Mouse (Mus musculus) bone marrow macrophage, adult 2 months (primary cell): ENCODE results near the gene Tbc1d10c. TPM values are rescaled to one million over a fixed set of nuclear protein-coding genes. Genes with fewer than 3 reads are reported as not detected.
A peak's percentile ranks its signal among the peaks of the same experiment; 100 is the strongest.

Experiments
- H3K27ac ChIP-seq: 2 replicates; pipeline ENCODE4 v1.5.1; 2012; ENCODE audit warnings: low read depth, low read length; ENCODE audit not compliant: insufficient read depth
- H3K4me1 ChIP-seq: 2 replicates; pipeline ENCODE4 v1.6.1; 2012; ENCODE audit warnings: low read length; ENCODE audit not compliant: control insufficient read depth, insufficient read depth
- H3K4me3 ChIP-seq: 2 replicates; pipeline ENCODE4 v1.5.1; 2012; ENCODE audit warnings: mild to moderate bottlenecking, low read length, moderate library complexity; ENCODE audit not compliant: insufficient read depth
- CTCF ChIP-seq: IDR thresholded peaks from 2 replicates; pipeline ENCODE4 v1.5.1; 2012; ENCODE audit warnings: low read depth, mild to moderate bottlenecking, low read length, moderate library complexity
- POLR2A ChIP-seq: IDR thresholded peaks from 2 replicates; pipeline ENCODE4 v1.6.1; 2012; ENCODE audit warnings: mild to moderate bottlenecking, low read depth, low read length, borderline replicate concordance
- polyA plus RNA-seq: library from polyadenylated mRNA; stranded (reverse); fragments of >200 nt; gene quantifications from 2 replicates; pipeline ENCODE4 v1.2.4, GENCODE M21; 2012; ENCODE audit not compliant: missing spikeins, insufficient read depth, insufficient read length

Tbc1d10c gene
- polyA plus RNA-seq, 1 experiment, result 0.83 TPM

GRCm38 (mm10) chr19:4175368-4175947, 15.6 kb downstream of the Tbc1d10c start, which contains the start of gene Carns1:
TSS of gene Carns1 (minus strand) at chr19:4175479.
- no peak for TF ChIP-seq CTCF
- no peak for TF ChIP-seq POLR2A
- Histone ChIP-seq H3K4me1 (0 out of 2 replicates have a peak, but pooled peaks cover 5% of the 10 kb centered on the region), H3K27ac (no peak within 1 kb of the TSS), H3K4me3 (no peak within 1 kb of the TSS)

- peaks cover 10% of the 10 kb centered on the region for H3K4me1 ChIP-seq
- no peak overlapping the region for H3K4me3 ChIP-seq
- H3K27ac ChIP-seq, result no peak overlapping the region
- TF ChIP-seq CTCF, result no peak
- no peak for TF ChIP-seq POLR2A
Measured at GRCm38 (mm10) chr19:4172925-4173324, 18.2 kb downstream of the Tbc1d10c start.

GRCm38 (mm10) chr19:4171393-4172290, 19.4 kb downstream of the Tbc1d10c start:
- no peak for TF ChIP-seq POLR2A
- no peak for TF ChIP-seq CTCF
- H3K27ac ChIP-seq, result no peak overlapping the region
- peaks cover 10% of the 10 kb centered on the region for H3K4me1 ChIP-seq
- no peak overlapping the region for H3K4me3 ChIP-seq

- Histone ChIP-seq H3K4me3 (no peak overlapping the region), H3K4me1 (peaks cover 10% of the 10 kb centered on the region), H3K27ac (no peak overlapping the region)
- TF ChIP-seq CTCF (no peak), POLR2A (no peak)
Measured at GRCm38 (mm10) chr19:4170723-4171392, 20.2 kb downstream of the Tbc1d10c start.

GRCm38 (mm10) chr19:4169810-4170209, 21.3 kb downstream of the Tbc1d10c start:
- Histone ChIP-seq H3K4me3 (peak overlapping the region; percentile 47), H3K27ac (peak overlapping the region; percentile 26), H3K4me1 (peaks cover 16% of the 10 kb centered on the region)
- TF ChIP-seq CTCF (no peak; the same call in 1 of the 2 replicates), POLR2A (no peak)

GRCm38 (mm10) chr19:4169378-4169784, 21.7 kb downstream of the Tbc1d10c start:
- Histone ChIP-seq H3K4me3 (peak overlapping the region; percentile 47), H3K27ac (peak overlapping the region; percentile 26), H3K4me1 (peaks cover 20% of the 10 kb centered on the region)
- no peak; the same call in 1 of the 2 replicates for TF ChIP-seq CTCF
- no peak for TF ChIP-seq POLR2A

GRCm38 (mm10) chr19:4166678-4167476, 24.2 kb downstream of the Tbc1d10c start:
- Histone ChIP-seq H3K27ac (no peak overlapping the region), H3K4me3 (no peak overlapping the region), H3K4me1 (peaks cover 25% of the 10 kb centered on the region)
- TF ChIP-seq CTCF (no peak), POLR2A (no peak)

GRCm38 (mm10) chr19:4164721-4165120, 26.4 kb downstream of the Tbc1d10c start:
- TF ChIP-seq POLR2A (no peak), CTCF (no peak)
- Histone ChIP-seq H3K4me1 (peaks cover 20% of the 10 kb centered on the region), H3K27ac (peak overlapping the region; percentile 85), H3K4me3 (no peak overlapping the region)

GRCm38 (mm10) chr19:4164100-4164499, 27.0 kb downstream of the Tbc1d10c start:
- Histone ChIP-seq H3K4me3 (no peak overlapping the region), H3K27ac (peak overlapping the region; percentile 85), H3K4me1 (peaks cover 19% of the 10 kb centered on the region)
- TF ChIP-seq POLR2A, result no peak
- no peak for TF ChIP-seq CTCF
